In genomic region chr10:93907376-93907775, GRCm38 (mm10) we compare ENCODE assay signal across 27 mouse cellular contexts. TPM values are rescaled to one million over a fixed set of nuclear protein-coding genes. Genes with fewer than 3 reads are reported as not detected.
DNase-seq lines count a peak whose midpoint lies in the region; ATAC-seq lines count a peak whose summit lies in the region.
"Had no signal": no experiment of that assay in that cellular context is flagged by ENCODE, and none has a peak within 500 bp of the region (broad histone marks: within the 10 kb centered on the region; RNA-seq: fewer than 3 reads in every experiment).

No protein-coding gene starts in this region.

- no peak overlapping the region for H3K4me3 ChIP-seq in kidney, embryonic 14.5 days (ENCODE audit: low read length)
- no peak overlapping the region for H3K4me3 ChIP-seq in embryonic facial prominence, embryonic 10.5 days
- H3K4me3 ChIP-seq: embryonic facial prominence, embryonic 12.5 days; erythroblast, embryonic 14.5 days; heart, embryonic 13.5 days; hindbrain, embryonic 12.5 days; limb, embryonic 15.5 days; midbrain, embryonic 12.5 days had no signal

- no peaks in the 10 kb centered on the region for H3K9me3 ChIP-seq in kidney, embryonic 14.5 days (ENCODE audit: control insufficient read depth, low read length)
- no peaks in the 10 kb centered on the region for H3K9me3 ChIP-seq in embryonic facial prominence, embryonic 10.5 days
- H3K9me3 ChIP-seq: embryonic facial prominence, embryonic 12.5 days; G1E; heart, embryonic 13.5 days; hindbrain, embryonic 12.5 days; limb, embryonic 15.5 days; midbrain, embryonic 12.5 days had no signal

- 43% methylated on average over 10 of the region's 10 CpGs for WGBS in kidney, embryonic 14.5 days
- 31% methylated on average over 10 of the region's 10 CpGs for WGBS in embryonic facial prominence, embryonic 10.5 days

- ATAC-seq in kidney, embryonic 14.5 days (ENCODE audit: low FRiP score, low TSS enrichment): no peak
- ATAC-seq: forebrain, embryonic 14.5 days; Patski had no signal

- no peak overlapping the region for H3K27ac ChIP-seq in kidney, embryonic 14.5 days (ENCODE audit: low read depth, low read length)
- H3K27ac ChIP-seq in embryonic facial prominence, embryonic 10.5 days (replicated peaks): no peak overlapping the region; the same call in 1 of the 2 replicates
- H3K27ac ChIP-seq: embryonic facial prominence, embryonic 12.5 days; heart, embryonic 13.5 days; hindbrain, embryonic 12.5 days; kidney, postnatal 0 days; limb, embryonic 15.5 days; liver, embryonic 14.5 days; midbrain, embryonic 12.5 days had no signal

- H3K27me3 ChIP-seq in kidney, embryonic 14.5 days (ENCODE audit: control insufficient read depth, insufficient read depth, low read length): no peaks in the 10 kb centered on the region
- H3K27me3 ChIP-seq in embryonic facial prominence, embryonic 10.5 days (replicated peaks; ENCODE audit: low read depth, poor library complexity, severe bottlenecking): no peaks in the 10 kb centered on the region
- H3K27me3 ChIP-seq: CH12.LX; embryonic facial prominence, embryonic 12.5 days; heart, embryonic 13.5 days; hindbrain, embryonic 12.5 days; limb, embryonic 15.5 days; midbrain, embryonic 12.5 days; Patski had no signal

- H3K4me2 ChIP-seq in kidney, embryonic 14.5 days (replicated peaks; ENCODE audit: low read depth, low read length): no peak overlapping the region
- H3K4me2 ChIP-seq: embryonic facial prominence, embryonic 12.5 days; heart, embryonic 13.5 days; hindbrain, embryonic 12.5 days; limb, embryonic 15.5 days; lung, embryonic 14.5 days; midbrain, embryonic 12.5 days had no signal

- no peaks in the 10 kb centered on the region for H3K36me3 ChIP-seq in kidney, embryonic 14.5 days (ENCODE audit: control insufficient read depth, insufficient read depth, low read length)
- H3K36me3 ChIP-seq in embryonic facial prominence, embryonic 10.5 days (replicated peaks): no peaks in the 10 kb centered on the region
- H3K36me3 ChIP-seq: embryonic facial prominence, embryonic 12.5 days; G1E; heart, embryonic 13.5 days; hindbrain, embryonic 12.5 days; limb, embryonic 15.5 days; midbrain, embryonic 12.5 days had no signal

- peak; percentile 22 for DNase-seq in kidney, adult 11 months
- peak; percentile 36 for DNase-seq in embryo, embryonic 10.5 days (ENCODE audit: low spot score)
- peak; percentile 60 for DNase-seq in embryonic facial prominence, embryonic 10.5 days (ENCODE audit: low spot score)
- DNase-seq in kidney, postnatal 4 days: peak; percentile 19 to 27
- no peak for DNase-seq in frontal cortex, postnatal 10 days (ENCODE audit: low spot score in 2 of 2)
- no peak for DNase-seq in urinary bladder, adult 2 months (ENCODE audit: low spot score)
- DNase-seq: adrenal gland, adult 2 months; B cell, adult 2 months; cerebellum, adult 11-12 months; cerebellum, postnatal 25 days; gastrocnemius, postnatal 14 days; heart, adult 18-20 months; heart, postnatal 14 days; lung, embryonic 14.5 days had no signal

- no peak overlapping the region for H3K9ac ChIP-seq in kidney, embryonic 14.5 days (ENCODE audit: low read depth, low read length)
- H3K9ac ChIP-seq: embryonic facial prominence, embryonic 12.5 days; heart, embryonic 13.5 days; hindbrain, embryonic 12.5 days; limb, embryonic 15.5 days; liver, embryonic 14.5 days; lung, embryonic 14.5 days; midbrain, embryonic 12.5 days had no signal

- H3K4me1 ChIP-seq in kidney, embryonic 14.5 days (ENCODE audit: control insufficient read depth, insufficient read depth, low read length): no peaks in the 10 kb centered on the region
- peaks cover 30% of the 10 kb centered on the region for H3K4me1 ChIP-seq in embryonic facial prominence, embryonic 10.5 days
- H3K4me1 ChIP-seq: embryonic facial prominence, embryonic 12.5 days; heart, embryonic 13.5 days; hindbrain, embryonic 12.5 days; limb, embryonic 15.5 days; midbrain, embryonic 12.5 days had no signal

RNA-seq across cellular contexts. Expression of gene Metap2, which starts 10.5 kb away (rescaled TPM):
- polyA plus RNA-seq in kidney, embryonic 14.5 days (2014; fragmentation: Nextera tagmentation; extraction: Ambion mirVana): 212 and 221 TPM in 2 replicates
- 243 and 251 TPM in 2 replicates for polyA plus RNA-seq in embryonic facial prominence, embryonic 10.5 days (2016; fragmentation: Nextera tagmentation; extraction: Ambion mirVana)
- polyA plus RNA-seq in urinary bladder, adult 2 months (2012; rRNA removed): 95.5 and 124 TPM in 2 replicates

Comparison
In these comparisons a context has a peak if more than half of its experiments do, and no peak if none do; other contexts are left out.
1. DNase-seq: peak in kidney, adult 11 months (single experiment), embryo, embryonic 10.5 days (single experiment), embryonic facial prominence, embryonic 10.5 days (single experiment) and kidney, postnatal 4 days (2 of 2); none in frontal cortex, postnatal 10 days (0 of 2) and urinary bladder, adult 2 months (single experiment).